Comparison of ENCODE assay signal across 24 mouse cellular contexts in the genomic region with DNA sequence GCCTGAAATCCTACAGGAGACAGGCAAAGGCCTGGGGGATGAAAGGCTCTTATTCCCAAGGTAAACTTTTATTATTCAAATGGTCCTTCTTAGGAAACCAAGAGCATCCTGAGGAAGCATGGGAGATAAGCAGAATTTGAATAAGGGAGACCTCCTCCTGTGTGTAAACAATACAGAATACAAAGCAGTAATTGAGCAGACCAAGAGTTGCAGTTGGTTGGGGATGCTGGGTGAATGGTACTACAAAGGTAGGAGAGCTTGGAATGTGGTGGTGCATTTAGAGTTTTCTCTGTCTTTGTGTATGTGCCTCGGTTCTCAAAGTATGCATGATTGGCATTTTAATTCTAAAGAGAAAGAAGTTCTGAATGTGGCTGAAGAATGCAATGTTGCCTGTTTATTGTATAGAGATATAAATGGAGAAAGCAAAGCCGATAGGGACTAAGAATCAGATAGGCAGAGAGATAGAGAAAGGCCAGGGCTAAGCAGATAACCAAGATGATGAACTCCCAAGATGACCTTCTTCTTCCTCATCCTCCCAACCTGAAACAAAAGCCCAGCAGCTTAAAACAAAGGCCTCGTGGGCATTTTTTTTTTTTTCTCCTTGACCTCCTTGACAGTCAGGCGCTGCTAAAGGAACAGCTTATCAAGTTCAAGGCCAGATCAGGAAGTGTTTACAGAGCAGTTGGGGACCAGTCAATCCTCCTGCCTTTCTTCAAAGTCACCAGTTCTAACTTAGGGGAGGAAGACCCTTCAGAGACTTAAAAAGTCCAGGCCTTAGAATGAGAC.
DNase-seq lines count a peak whose midpoint lies in the region; ATAC-seq and TF ChIP-seq lines count a peak whose summit lies in the region.
"Had no signal": no experiment of that assay in that cellular context is flagged by ENCODE, and none has a peak within 500 bp of the region (broad histone marks: within the 10 kb centered on the region; RNA-seq: fewer than 3 reads in every experiment).

No protein-coding gene starts in this region.

- ATAC-seq in kidney, embryonic 15.5 days (replicated peaks; ENCODE audit: low FRiP score) = no peak
- ATAC-seq: forebrain, embryonic 13.5 days; forebrain, embryonic 16.5 days; hindbrain, embryonic 16.5 days; intestine, embryonic 15.5 days had no signal

- H3K9me3 ChIP-seq in kidney, embryonic 15.5 days (replicated peaks) = no peaks in the 10 kb centered on the region; the same call in 1 of the 2 replicates
- H3K9me3 ChIP-seq in ES-Bruce4 (replicated peaks; ENCODE audit: control insufficient read depth, insufficient read depth, low read length, poor library complexity, severe bottlenecking) = peaks cover 24% of the 10 kb centered on the region
- no peaks in the 10 kb centered on the region for H3K9me3 ChIP-seq in ES-E14 (ENCODE audit: control insufficient read depth, insufficient read depth, low read depth, low read length)
- H3K9me3 ChIP-seq: intestine, embryonic 15.5 days had no signal

- no peak for DNase-seq in kidney, postnatal 4 days
- DNase-seq in ES-E14 (ENCODE audit: low read depth, low spot score) (peak; percentile 87), ZHBTc4 (ENCODE audit: low read depth, low spot score) (peak; percentile 96)
- DNase-seq in frontal cortex, postnatal 14 days (ENCODE audit: low spot score in 2 of 2) = no peak
- no peak for DNase-seq in adrenal gland, adult 8-10 months
- DNase-seq: adrenal gland, adult 2 months; adrenal gland, postnatal 25 days; B cell, adult 2 months; cerebellum, adult 11-12 months; cerebellum, adult 9-10 months; cerebellum, postnatal 14 days; gastrocnemius, adult 2 months; gastrocnemius, postnatal 14 days; heart, postnatal 36 days had no signal

- 53% methylated on average over 4 of the region's 4 CpGs for whole genome bisulfite sequencing in kidney, embryonic 15.5 days

- no peak for TF ChIP-seq CTCF in ES-Bruce4 (IDR thresholded peaks at IDR 0.05; ENCODE audit: low read depth, low read length)

- no peaks in the 10 kb centered on the region for H3K27me3 ChIP-seq in kidney, embryonic 15.5 days
- no peaks in the 10 kb centered on the region for H3K27me3 ChIP-seq in ES-Bruce4 (ENCODE audit: control insufficient read depth, insufficient read depth, low read length, poor library complexity, severe bottlenecking)
- H3K27me3 ChIP-seq: forebrain, embryonic 13.5 days; hindbrain, embryonic 13.5 days; intestine, embryonic 15.5 days had no signal

- no peak overlapping the region for H3K4me3 ChIP-seq in kidney, embryonic 15.5 days (replicated peaks)
- H3K4me3 ChIP-seq in ES-Bruce4 (ENCODE audit: low read depth, low read length) = no peak overlapping the region
- H3K4me3 ChIP-seq in ES-E14 (ENCODE audit: insufficient read depth in 1 of 2, low read depth in 1 of 2, low read length in 2 of 2, poor library complexity in 1 of 2, severe bottlenecking in 1 of 2) = no peak overlapping the region
- H3K4me3 ChIP-seq: forebrain, embryonic 10.5 days; forebrain, embryonic 13.5 days; gastrocnemius, adult 2 months; hindbrain, embryonic 10.5 days; hindbrain, embryonic 13.5 days; intestine, embryonic 15.5 days had no signal

- TF ChIP-seq EP300 in ES-Bruce4 (IDR thresholded peaks at IDR 0.05; ENCODE audit: insufficient read depth, low read depth, low read length) = 0 out of 2 replicates have a peak, but pooled peaks have one; percentile 6

- 0 out of 2 replicates have a peak, but pooled peaks cover 5% of the 10 kb centered on the region for H3K4me1 ChIP-seq in kidney, embryonic 15.5 days
- H3K4me1 ChIP-seq in ES-Bruce4 (ENCODE audit: control insufficient read depth, insufficient read depth, low read length) = peaks cover 4% of the 10 kb centered on the region
- peaks cover 0 to 6% of the 10 kb centered on the region in 2 experiments; a peak in 2 of 4 replicates for H3K4me1 ChIP-seq in ES-E14 (ENCODE audit: control insufficient read depth in 2 of 2, insufficient read depth in 2 of 2, low read length in 2 of 2, poor library complexity in 1 of 2)
- H3K4me1 ChIP-seq: forebrain, embryonic 13.5 days; hindbrain, embryonic 13.5 days; intestine, embryonic 15.5 days had no signal

- H3K36me3 ChIP-seq in kidney, embryonic 15.5 days = no peaks in the 10 kb centered on the region
- H3K36me3 ChIP-seq in ES-Bruce4 (ENCODE audit: control insufficient read depth, insufficient read depth, low read length, poor library complexity, severe bottlenecking) = no peaks in the 10 kb centered on the region
- no peaks in the 10 kb centered on the region; the same call in 1 of the 2 replicates for H3K36me3 ChIP-seq in ES-E14 (ENCODE audit: control insufficient read depth, insufficient read depth, low read length, poor library complexity, severe bottlenecking)
- H3K36me3 ChIP-seq: forebrain, embryonic 10.5 days; hindbrain, embryonic 10.5 days; hindbrain, embryonic 13.5 days; intestine, embryonic 15.5 days had no signal

- H3K4me2 ChIP-seq in kidney, embryonic 15.5 days = no peak overlapping the region
- H3K4me2 ChIP-seq: forebrain, embryonic 13.5 days; heart, embryonic 11.5 days; hindbrain, embryonic 13.5 days; intestine, embryonic 15.5 days had no signal

- H3K27ac ChIP-seq in kidney, embryonic 15.5 days = peak overlapping the region; percentile 16; the same call in 1 of the 2 replicates
- H3K27ac ChIP-seq in ES-Bruce4 (ENCODE audit: insufficient read depth, low read length) (peak overlapping the region; percentile 98), ES-E14 (ENCODE audit: insufficient read depth, low read depth, low read length, poor library complexity, severe bottlenecking) (peak overlapping the region; percentile 76; the same call in 1 of the 2 replicates)
- H3K27ac ChIP-seq: forebrain, embryonic 10.5 days; forebrain, embryonic 13.5 days; gastrocnemius, adult 2 months; hindbrain, embryonic 10.5 days; hindbrain, embryonic 13.5 days; intestine, embryonic 15.5 days had no signal

- in situ Hi-C loops in ES-E14 (cut with MboI; ENCODE audit: low sequenced_read_pairs in 2 of 2, unreplicated experiment in 2 of 2) = no loop called here

- no peak overlapping the region for H3K9ac ChIP-seq in kidney, embryonic 15.5 days
- H3K9ac ChIP-seq in ES-Bruce4 (ENCODE audit: low read depth, poor library complexity, severe bottlenecking) = no peak overlapping the region
- no peak overlapping the region for H3K9ac ChIP-seq in ES-E14 (ENCODE audit: insufficient read depth, low read depth, low read length, poor library complexity, severe bottlenecking)
- H3K9ac ChIP-seq: forebrain, embryonic 13.5 days; hindbrain, embryonic 13.5 days; intestine, embryonic 15.5 days had no signal

- TF ChIP-seq POLR2A in ES-Bruce4 (IDR thresholded peaks at IDR 0.05; ENCODE audit: insufficient read depth, low read length) = no peak

TF ChIP-seq in ES-E14, 5 proteins besides CTCF, POLR2A, EP300 and RAD21:
- TF ChIP-seq CHD2 (IDR thresholded peaks at IDR 0.05; ENCODE audit: low read depth, low read length) (no peak), ZNF384 (IDR thresholded peaks at IDR 0.05; ENCODE audit: low read depth, low read length) (peak; percentile 93)

Comparison
In these comparisons a context has a peak if more than half of its experiments do, and no peak if none do; other contexts are left out.
1. H3K27ac ChIP-seq: peak in every context shown above with its lines; median percentile 98 in ES-Bruce4; 76 in ES-E14; 16 in kidney, embryonic 15.5 days.
2. DNase-seq: peak in ES-E14 (single experiment) and ZHBTc4 (single experiment); none in kidney, postnatal 4 days (0 of 2), frontal cortex, postnatal 14 days (0 of 2) and adrenal gland, adult 8-10 months (single experiment).